Mouse (Mus musculus): ENCODE data around the gene Runx2.

- TF ChIP-seq CTCF (IDR thresholded peaks at IDR 0.05; ENCODE audit: insufficient read depth, low read depth, low read length): no peak
- no peak for TF ChIP-seq POLR2A (IDR thresholded peaks at IDR 0.05; ENCODE audit: insufficient read depth, low read depth, low read length)
These were observed 76.4 kb downstream of the Runx2 start for GRCm38 (mm10) chr17:44738121-44738637.

Measured in olfactory bulb, adult 2 months (tissue).